Mouse (Mus musculus) layer of hippocampus, adult 11-12 months (tissue): ENCODE results near the gene Atxn1.

Source experiments
- DNase-seq: peaks from one replicate; pipeline ENCODE4 v3.0.0; 2022; ENCODE audit warnings: low spot score

The Atxn1 gene

DNA sequence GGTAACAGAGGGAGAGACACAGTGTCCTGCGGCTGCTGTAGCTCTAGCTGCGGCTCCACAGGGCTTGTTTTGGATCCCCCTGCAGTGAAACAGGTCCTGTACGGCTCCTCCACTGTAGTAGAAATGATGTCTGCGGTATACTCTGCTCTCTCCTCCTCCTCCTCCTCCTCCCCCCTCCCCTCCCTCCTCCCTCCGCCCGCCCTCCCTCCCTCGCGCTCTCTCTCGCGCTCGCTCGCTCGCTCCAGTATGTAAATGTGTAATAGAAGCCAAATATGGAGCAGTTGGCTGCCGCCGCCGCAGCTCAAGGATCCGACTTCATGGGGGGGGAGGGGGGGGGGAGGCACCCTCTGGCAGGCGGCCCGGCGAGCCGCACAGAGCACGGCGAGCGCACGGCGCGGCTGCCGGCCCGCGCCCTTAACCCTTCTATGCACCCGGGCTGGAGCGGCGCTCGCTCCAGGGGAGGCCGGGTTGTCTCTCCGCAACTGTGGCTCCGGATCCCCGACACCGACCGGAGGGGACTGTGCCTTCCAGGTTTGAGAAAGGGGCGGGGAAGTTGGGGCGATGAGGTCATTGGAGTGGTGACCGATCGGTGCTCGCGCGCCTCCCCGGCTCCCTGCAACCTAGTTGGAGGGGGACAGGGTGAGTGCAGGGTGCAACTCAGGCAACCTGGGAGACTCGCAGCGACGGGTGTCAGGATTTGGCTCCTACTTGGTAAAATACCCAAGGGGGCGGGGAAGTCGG is at the start of gene Atxn1:
Gene Atxn1 (minus strand): TSS at position 156 of the 741 bp plus-strand sequence.
- DNase-seq, result peak; percentile 60

DNA sequence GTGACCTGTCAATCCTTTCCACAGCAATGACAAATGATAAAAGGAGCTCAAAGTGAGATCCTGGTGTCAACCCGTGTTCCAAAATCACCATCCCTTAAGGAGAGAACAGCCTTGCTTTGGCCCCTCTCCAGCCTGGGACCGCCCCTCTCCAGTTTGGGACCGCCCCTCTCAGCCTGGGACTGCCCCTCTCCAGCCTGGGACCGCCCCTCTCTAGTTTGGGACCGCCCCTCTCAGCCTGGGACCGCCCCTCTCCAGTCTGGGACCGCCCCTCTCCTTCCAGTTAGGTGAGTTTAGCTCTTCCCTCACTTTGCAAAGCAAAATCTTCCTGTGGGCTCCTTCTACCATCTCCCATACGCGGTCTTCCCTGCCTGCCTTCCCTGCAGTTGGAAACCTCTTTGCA is 46.4 kb upstream of the Atxn1 start:
- no peak for DNase-seq

DNA sequence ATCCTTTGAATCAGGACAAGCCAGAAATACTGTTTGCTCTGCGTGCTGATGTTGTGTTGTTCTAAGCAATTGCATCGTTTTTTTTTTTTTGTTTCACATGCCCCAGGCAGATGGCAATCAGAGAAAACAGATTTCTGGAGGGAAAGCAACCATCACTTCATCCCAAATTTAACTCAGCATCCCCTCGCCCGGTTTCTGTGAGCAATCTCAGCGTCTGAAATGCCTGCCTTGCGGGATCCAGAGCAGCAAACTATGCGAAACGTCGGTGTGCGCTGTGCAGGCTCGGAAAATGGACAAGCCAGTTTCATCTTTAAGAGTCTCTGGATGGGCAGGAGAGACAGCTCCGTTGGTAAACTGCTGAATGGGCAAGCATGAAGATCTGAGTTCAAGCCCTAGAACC is 45.3 kb upstream of the Atxn1 start:
- no peak for DNase-seq

DNA sequence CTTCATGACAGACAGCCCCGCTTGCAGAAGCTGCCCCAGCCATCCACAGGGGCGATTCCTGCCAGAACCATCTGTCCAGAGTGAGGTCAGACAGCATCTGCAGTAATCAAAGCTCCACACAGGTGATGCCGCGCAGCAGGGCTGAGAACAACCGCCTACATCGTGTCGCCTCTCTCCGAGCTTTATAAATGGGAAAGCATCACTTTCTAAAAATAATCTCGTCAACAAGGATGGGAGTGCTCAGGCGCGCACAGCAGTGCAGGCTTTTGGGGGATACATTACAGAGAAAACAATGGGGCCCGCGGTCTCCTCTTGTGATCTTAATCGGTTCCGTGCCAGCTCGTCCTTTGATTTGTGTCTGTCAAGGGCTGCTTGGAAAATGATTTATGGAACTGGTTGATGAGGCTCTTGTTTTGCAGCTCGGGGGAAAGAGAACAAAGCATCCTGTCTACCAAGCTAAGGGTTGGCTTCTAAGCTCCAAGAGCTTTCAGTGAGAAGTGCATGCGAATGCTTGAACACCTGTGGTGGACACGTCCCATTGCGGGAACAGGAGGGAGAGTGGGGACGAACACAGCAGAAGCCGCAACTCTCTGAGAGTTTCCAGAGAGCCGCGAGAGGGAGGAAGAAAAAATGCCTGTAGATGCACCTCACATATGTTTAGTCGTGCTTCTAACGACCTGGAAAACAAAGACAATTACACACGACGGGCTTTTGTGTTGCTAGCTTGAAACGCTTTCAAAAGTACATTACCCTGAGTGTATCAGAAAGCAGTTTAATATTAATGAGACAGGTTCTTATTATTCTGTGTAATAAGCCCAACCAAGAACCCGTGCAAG is 44.2 kb upstream of the Atxn1 start:
- DNase-seq, result peak; percentile 43

DNA sequence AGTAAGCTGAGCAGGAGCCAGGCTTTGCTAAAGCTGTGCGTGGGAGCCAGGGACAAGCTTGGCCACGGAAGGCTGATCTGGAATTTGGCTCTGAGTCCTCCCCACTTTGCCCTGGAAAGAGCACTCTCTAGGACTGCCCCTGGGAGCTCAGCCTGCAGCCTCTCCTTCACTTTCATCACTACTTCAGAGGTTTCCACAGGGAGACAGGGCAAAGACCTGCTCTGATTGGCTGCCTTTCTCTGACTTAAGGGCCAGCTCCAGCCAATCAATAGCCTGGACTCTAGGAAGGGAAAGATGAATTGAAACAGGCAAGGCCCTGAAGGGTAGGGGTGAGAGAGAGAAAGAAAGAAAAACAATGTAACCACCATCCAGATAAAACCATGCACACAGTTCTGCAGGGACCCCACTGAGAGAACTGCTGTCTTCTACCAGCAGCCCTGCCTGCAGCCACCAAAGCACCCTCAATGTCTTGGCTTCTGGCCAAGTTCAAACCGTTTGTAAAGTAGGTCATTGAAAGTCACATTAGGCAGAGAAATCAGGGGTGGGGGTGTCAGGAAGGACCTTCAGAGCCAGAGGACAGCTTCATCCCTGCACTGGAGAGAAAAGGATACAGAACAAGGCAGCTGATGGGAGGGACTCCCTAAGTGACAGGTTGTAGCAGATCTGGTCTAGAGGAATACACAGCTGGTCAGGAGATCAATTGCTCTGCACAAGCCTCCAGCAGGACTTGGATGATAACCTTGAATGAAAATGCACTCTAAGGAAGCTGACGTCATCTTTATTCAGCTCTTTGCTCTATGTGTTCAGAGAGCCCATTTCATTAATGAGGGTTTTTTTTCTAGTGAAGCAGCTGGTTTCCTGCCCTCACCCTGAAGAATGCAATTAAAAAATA is 41.6 kb upstream of the Atxn1 start:
- DNase-seq, result peak; percentile 28

DNA sequence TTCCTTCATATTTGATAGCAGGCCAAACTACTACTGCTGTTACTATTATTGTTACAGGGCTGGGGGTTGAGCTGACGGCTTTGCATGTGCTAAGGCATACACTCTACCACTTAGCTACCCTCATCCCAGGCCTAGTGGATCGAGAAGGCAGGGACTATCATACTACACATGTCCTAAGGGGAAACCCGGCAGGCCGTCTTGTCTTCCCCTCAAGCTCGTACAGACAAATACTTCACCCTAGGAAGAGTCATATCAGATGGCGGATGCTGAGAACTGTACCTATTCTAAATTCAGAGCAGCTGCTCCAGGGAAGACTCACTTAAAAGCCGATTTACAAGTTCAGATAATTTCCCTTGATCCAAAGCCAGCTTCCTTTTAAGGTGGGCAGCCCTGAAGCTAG is 40.8 kb upstream of the Atxn1 start:
- no peak for DNase-seq

DNA sequence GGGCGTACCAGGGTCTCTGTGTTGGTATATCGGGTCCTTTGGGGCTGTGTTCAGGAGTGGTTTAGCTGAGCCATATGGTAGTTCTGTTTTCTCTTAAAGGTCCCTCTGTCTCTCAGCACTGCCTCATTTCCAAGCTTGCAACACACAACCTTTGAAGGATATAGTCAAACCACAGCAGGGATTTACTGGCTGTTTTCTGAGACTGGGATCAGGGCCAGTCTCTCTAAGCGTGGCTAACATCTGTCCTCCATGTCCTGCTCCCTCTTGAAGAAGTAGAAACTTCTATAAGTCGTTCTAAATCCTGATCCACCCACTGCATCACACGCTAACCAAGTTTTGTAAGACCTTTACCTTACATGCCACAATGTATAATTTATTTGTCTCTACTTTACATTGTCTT is 36.5 kb upstream of the Atxn1 start:
- no peak for DNase-seq

DNA sequence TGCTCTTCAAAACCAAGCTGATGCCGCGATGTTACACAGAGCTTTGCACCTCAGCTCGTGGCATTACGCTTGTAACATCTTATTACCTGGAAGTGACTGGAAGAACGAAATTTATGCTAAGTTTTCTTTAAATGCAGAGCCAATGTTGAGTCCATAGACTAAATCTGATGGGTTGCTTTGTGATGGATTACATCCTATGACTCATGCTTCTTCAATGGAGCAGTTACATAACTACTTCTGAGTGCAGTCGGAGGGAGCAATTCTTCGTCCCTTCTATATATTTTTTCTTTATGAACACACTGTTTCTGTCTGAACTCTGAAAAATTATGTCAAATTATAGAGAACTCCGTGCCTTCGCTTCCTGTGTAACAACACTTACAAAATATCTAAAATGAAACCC is 28.1 kb upstream of the Atxn1 start:
- no peak for DNase-seq

DNA sequence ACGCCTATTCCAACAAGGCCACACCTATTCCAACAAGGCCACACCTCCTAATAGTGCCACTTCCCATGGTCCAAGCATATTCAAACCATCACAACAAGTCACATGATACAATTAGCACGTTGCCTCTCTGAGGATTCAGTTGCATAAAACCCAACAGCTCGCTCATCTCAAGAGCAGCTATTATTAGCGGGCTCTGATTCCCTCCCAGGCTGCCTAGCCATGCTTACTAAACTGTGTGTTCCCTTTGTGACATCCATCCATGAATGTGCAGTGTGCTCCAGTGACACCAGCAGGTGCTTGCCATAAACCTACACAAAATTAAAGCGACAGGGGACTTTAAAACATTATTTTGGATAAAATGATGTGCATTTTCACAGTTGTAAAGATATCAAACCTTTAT is 25.7 kb upstream of the Atxn1 start:
- DNase-seq, result no peak

DNA sequence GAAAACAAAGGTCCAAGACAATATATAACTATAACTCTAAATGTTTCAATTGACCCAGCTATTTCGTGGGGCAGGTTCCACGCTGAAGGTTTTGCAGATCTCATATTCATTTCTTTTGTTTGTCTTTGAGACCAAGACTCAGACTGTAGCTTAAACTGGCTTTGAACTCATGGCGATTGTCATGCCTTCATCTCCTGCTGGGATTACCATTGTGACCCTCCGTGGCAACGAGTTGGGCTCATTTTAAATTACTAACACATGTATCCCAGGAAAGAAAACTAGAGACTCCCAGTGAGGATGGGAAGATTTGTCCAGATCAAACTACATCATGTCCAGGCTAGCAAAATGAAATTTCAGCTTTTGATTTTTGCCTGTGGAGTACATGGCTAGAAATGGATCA is 14.4 kb upstream of the Atxn1 start:
- DNase-seq, result no peak

DNA sequence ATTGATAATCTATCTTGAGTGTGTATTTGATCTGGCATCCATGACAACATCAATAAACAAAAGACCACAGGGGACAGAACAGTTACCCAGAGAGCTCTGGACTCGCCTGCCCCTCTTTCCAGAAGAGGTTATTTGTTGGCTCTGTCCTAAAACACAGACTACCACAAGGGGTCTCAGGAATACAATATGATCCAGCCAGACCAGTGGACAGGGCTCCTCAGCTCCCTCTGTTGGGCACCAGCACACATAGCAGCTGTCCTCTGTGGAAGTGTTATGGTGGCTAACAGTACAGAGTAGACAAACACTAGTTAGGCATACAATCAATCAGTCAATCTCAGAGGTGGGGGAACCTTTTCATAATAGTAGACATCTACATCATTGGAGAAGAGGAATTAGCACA is 12.1 kb upstream of the Atxn1 start:
- DNase-seq, result no peak

DNA sequence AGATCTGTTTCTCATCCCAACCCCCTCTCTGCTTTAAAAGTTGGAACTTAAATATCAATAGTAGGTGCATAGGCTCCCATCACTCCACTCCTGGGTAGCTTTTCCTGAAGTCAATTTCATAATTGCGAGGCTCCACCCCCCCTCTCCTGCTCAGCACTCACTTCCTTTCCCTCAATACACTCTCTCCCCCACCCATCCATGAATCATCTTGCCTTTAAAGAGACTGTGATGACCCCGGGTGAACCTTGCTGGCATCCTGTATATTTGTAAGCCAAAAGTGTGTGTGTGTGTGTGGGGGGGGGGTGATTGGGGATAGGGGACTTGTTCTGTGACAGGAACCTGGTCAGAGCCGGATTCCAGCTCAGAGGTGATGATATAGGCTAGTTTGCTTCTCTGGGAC is 9.8 kb upstream of the Atxn1 start:
- no peak for DNase-seq

DNA sequence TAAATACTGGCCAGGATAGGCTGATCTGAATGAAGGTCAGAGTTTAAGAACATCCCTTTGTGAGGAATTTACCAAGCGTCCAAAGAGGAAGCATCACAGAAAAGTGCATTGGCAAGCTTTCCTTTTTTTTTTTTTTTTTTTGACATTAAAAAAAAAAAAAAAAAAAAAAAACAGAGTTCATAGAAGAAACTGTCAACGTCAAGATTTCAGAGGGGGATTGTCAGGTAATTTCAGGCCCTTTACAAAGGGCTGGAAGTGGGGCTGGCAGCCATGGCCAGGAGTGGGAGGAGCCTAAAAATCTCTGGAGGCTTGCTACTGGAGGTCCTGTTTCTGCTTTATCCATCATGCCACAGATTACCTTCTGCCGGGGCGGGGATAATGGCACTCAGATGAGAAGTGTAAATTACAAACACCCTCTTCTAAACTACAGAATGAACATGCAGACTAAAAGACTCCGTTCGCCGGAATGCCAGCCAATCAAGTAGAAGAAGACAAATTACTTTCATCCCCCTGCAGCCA is 9.2 kb upstream of the Atxn1 start:
- no peak for DNase-seq

DNA sequence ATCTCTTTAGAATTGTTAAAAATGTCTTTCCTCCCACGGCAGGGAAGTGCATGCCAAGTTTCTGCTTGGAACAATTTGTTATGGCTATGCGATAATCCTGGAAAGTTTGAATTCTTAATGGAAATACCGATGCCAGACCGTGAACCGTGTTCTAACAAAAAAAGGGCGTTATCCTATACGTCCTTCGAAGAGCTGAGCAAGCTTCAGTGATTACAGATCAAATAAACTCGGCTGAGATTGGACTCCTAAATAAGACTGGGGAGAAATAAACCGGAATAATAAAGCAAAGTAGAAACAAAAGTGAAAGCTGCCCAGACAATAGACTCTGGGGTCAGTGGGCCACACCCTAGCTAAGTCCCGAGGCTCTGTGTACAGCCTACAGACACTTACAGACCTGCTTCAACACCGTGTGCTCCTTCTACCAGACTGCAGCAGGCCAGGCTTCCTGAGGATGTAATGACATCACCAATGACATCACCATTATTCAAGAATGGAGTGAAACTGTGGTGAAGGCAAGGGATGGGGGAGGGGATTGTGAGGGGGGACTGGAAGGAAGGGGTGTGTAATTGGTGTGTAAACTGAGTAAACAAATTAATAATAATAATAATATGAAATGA is 6.2 kb upstream of the Atxn1 start:
- DNase-seq, result no peak

DNA sequence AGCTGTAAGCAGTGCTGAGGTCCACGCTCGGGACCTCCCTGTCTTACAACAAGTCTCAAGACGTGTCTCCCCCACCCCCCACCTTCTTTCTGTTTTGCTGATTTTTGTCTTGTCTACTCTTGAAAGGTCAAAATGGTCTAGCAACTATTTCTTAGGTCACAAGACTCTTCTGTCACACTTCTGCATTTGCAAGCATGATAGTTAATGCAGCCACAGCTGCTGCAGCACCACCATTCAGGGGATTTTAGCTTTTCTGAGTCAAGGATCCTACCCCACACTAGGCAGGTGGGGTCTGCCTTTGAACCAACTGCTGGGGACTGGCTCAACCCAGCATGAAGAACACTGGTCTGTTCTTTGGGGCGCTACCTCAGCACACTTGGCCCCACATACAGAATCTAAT is 3.4 kb upstream of the Atxn1 start:
- no peak for DNase-seq

DNA sequence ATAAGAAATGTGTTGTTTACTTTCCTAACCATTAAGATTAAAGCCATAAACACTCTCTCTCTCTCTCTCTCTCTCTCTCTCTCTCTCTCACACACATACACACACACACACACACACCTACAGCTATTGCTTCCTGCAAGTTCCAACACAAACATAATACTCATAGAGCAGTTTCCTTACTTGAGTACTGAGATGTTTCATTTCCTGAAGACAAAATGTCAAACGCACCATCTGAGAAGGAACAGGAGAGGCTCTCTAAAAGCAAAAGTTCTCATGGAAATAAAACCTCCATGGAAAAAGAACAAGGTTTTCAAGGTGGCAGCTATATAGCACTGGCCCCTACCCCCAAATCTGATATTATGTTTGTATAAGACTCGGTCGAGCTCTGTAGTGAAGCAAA is 2.6 kb upstream of the Atxn1 start:
- DNase-seq, result no peak

DNA sequence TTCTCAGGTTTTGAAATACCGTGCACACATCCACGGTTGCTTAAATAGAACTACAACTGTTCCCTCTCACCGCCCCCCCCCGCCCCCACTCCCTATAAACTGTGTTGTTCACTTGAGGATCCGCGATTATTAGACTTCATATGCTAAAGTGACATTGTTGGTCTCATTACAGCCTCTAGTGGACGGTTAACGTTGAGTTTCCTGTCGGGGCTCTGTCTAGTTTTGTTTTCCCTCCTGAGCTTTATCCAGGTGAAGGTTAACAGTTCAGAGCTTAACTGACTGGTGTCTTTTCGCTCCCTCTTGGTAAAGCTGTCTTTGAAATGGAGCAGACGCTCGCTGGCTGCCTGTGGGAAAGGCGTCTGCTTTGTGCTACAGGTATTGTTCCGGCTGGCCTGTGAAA is 1.8 kb upstream of the Atxn1 start:
- DNase-seq, result no peak

DNA sequence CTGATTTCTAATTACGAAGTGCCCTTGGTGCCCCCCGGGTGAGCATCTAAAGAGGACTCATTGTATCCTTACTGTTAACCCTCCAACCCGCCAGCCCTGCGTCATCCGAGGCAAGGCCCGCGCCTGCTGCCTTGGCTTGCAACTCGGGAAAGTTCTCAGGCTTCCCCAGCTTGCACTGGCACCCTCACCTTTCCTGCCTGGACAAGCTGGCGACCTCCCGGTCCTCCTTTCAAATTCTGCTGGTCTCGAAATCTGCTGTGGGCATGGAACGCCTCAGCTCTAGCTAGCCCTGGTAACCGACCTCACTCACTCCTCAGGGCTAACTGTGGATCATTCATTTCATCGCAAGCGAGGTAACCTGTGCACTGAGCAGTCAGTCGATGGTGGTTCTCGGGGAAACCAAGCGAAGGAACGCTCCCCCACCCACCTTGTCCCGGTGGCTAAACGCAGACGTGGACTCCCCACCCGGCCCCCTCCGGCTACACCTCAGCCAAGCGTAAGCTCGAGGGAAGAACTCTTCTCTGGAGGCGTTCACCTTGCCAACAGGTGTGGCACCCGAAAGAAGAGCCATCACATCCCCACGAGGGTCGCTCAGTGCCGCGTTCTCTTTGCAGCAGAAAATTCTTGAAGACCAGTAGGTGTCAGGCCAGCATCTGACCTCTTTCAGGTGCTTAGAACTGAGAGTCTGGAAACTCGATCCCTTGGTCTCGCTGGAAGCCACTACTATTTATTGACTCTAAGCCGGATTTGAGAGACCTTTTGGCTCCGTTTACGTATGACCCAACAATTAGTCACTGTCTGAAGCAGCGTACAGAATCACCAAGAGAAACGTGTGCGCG is 1.0 kb upstream of the Atxn1 start:
- no peak for DNase-seq

DNA sequence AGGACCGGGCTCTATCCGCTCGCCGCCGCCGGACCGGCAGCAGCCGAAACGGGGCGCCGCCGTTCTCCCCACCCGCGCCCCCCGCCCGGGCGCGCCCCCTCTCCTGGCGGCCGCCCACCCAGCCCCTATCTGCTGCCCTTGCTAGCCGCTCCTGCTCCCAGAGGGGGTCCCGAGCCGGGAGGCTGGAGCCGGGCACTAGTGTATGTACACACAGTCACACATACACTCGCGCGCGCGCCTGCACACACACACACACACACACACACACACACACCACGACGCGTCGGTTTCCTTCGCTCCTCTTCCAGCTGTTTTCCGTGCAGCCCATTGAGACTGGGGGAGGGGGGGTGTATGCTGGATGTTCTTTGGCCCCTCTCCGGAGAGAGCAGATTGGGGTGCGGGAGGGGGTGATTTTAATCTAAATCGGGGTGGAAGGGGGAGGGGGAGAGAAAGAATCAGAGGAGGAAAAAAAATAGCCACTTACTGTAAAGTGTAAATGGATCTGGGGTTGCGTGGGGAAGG is 416 bp downstream of the Atxn1 start:
- DNase-seq, result peak; percentile 55

DNA sequence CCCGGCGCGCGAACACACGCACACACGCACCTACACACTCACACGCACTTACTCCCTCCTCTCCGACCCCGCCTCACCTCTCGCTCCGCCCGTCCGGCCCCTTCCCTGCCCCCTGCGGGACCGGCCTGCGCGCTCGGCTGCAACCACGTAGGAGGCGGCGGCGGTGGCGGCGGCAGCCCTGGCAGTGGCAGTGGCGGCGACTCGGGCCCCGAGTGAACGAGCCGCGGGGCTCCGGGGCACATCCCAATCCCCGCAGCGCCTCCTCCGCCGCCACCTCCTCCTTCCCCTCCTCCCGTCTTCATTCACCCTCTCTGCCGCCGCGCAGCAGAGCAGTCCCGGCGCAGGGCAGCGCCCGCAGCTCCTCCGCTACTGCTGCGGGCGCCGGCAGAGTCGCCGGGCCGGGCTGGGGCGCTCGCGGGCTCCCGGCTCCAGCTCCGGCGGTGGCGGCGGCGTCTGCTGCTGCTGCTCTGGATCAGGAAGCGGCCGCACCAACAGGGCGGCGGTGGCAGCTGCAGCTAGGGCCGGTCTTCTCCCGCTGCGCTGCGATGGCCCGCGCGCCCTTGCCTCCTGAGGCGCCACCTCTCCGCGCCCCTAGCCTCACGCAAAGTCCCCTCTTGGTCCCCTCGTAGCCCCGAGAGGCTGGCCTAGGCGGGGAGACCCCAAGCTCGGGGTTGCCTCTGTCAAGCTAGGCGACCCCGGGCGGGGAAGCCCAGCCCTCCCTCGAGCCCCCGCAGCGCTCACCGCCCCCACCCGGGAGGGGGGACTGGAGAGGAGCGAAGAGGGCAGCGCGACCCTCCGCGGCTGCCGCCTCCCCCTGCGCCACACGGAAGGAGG is 1.1 kb downstream of the Atxn1 start:
- DNase-seq, result peak; percentile 67
